Mouse (Mus musculus) ES-E14 (cell line): ENCODE results near the gene 2310011J03Rik.

Experiments used
- ZC3H11A ChIP-seq: IDR thresholded peaks from 2 replicates; pipeline ENCODE4 v1.6.1; 2012; ENCODE audit warnings: low read depth, mild to moderate bottlenecking, inconsistent platforms, low read length, borderline replicate concordance
- ZNF384 ChIP-seq: IDR thresholded peaks from 2 replicates; pipeline ENCODE4 v1.6.1; 2012; ENCODE audit warnings: low read depth, low read length, inconsistent platforms

GRCm38 (mm10) chr10:80311560-80311959 is 8.8 kb downstream of the 2310011J03Rik start:
- TF ChIP-seq ZC3H11A (no peak), ZNF384 (no peak)
